Mouse (Mus musculus): ENCODE data around the gene Gins1.

DNA sequence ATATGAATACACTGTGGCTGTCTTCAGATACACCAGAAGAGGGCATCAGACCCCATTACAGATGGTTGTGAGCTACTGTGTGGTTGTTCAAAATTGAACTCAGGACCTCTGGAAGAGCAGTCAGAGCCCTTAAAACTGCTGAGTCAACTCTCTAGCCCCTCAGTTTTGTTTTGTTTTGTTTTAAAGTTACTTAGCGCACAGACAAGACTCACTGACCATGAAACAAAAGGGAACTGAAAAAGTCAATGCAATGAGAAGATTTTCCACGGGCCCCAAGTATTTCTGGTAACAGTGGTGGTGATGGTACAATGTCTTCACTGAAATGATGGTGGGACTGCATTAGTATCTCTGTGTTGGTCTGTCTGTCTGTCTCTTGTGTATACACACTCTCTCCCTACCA lies 44.1 kb upstream of the Gins1 start:
- TF ChIP-seq CTCF (IDR thresholded peaks at IDR 0.05; ENCODE audit: control insufficient read depth, insufficient read depth, insufficient read length) (no peak), USF1 (IDR thresholded peaks at IDR 0.05; ENCODE audit: low read depth) (no peak), MAX (IDR thresholded peaks at IDR 0.05) (no peak)
